Mouse (Mus musculus) kidney, adult 2 months (tissue): ENCODE measurements around the gene Exosc6. TPM values are rescaled to one million over a fixed set of nuclear protein-coding genes. Genes with fewer than 3 reads are reported as not detected.
A peak's percentile ranks its signal among the peaks of the same experiment; 100 is the strongest.

Source experiments
- DNase-seq: peaks from one replicate; pipeline ENCODE4 v3.0.0; 2021
- H3K27ac ChIP-seq: fragments of 200-500 bp; 2 replicates; pipeline ENCODE4 v1.5.1; 2012; ENCODE audit warnings: low read depth, low read length, control low read depth, inconsistent platforms; ENCODE audit not compliant: insufficient read depth
- H3K27me3 ChIP-seq: fragments of 200-500 bp; replicated peaks from 2 replicates; pipeline ENCODE4 v1.6.1; 2012; ENCODE audit warnings: mild to moderate bottlenecking, moderate library complexity, low read length, inconsistent platforms; ENCODE audit not compliant: control insufficient read depth, insufficient read depth
- H3K36me3 ChIP-seq: fragments of 200-500 bp; 2 replicates; pipeline ENCODE4 v1.6.1; 2012; ENCODE audit warnings: mild to moderate bottlenecking, moderate library complexity, low read length, inconsistent platforms; ENCODE audit not compliant: control insufficient read depth, insufficient read depth
- H3K4me1 ChIP-seq: fragments of 200-500 bp; 2 replicates; pipeline ENCODE4 v1.6.1; 2011; ENCODE audit warnings: low read length; ENCODE audit not compliant: control insufficient read depth, insufficient read depth
- H3K4me3 ChIP-seq: fragments of 200-500 bp; 2 replicates; pipeline ENCODE4 v1.5.1; 2011; ENCODE audit warnings: mild to moderate bottlenecking, low read depth, low read length, control low read depth; ENCODE audit not compliant: insufficient read depth
- CTCF ChIP-seq: fragments of 200-500 bp; conservative IDR thresholded peaks from 2 replicates; pipeline ENCODE4 v1.5.1; 2011; ENCODE audit warnings: low read depth, mild to moderate bottlenecking, control low read depth, low read length, moderate library complexity, mixed read lengths; ENCODE audit not compliant: insufficient read depth, insufficient read length
- POLR2A ChIP-seq: fragments of 200-500 bp; IDR thresholded peaks from one replicate; pipeline ENCODE4 v1.6.1; 2011; ENCODE audit warnings: low read depth, low read length, control low read depth
- WGBS: fragments of 180-500 bp; shearing (Covaris S2); methylation state at CpG from one replicate; pipeline ENCODE4 v1.1.7; 2018; 5-methylcytosine and 5-hydroxymethylcytosine counted together
- polyA plus RNA-seq: library from polyadenylated mRNA; depleted of rRNA; stranded (reverse); fragments of >200 nt; gene quantifications from 2 replicates; pipeline ENCODE4 v1.2.3, GENCODE M21; 2012

The Exosc6 gene
- polyA plus RNA-seq, 1 experiment, result not detected

DNA sequence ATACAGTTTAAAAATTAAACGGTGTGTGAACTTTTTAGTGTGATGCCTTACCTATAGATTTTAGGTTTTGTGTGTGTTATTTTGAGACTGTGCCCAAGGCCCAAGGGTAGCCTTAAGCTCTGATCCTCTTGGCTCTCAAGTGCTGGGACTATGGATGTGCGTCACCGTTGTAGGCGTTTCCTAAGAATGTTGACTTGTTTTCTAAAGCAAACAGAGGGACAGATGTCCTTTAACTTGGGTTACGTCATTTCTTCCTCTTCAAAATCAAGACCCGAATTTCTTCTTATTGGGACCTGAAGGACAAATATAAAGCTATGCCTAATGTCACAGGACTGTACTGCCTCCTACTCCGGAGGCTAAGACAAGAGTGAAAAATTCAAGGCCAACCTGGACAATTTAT is 23.2 kb upstream of the Exosc6 start, which contains the start of gene Aars:
Gene Aars, plus strand, starts transcription at position 229 of the 400 bp plus-strand sequence.
- Histone ChIP-seq H3K36me3 (no peaks in the 10 kb centered on the region), H3K4me3 (peak within 1 kb of the TSS; percentile 73), H3K4me1 (peaks cover 3% of the 10 kb centered on the region; the same call in 1 of the 2 replicates), H3K27ac (peak within 1 kb of the TSS; percentile 81), H3K27me3 (no peaks in the 10 kb centered on the region)
- TF ChIP-seq CTCF (no peak), POLR2A (no peak)
- WGBS, result 95% methylated on average over 7 of the region's 7 CpGs
- no peak for DNase-seq

DNA sequence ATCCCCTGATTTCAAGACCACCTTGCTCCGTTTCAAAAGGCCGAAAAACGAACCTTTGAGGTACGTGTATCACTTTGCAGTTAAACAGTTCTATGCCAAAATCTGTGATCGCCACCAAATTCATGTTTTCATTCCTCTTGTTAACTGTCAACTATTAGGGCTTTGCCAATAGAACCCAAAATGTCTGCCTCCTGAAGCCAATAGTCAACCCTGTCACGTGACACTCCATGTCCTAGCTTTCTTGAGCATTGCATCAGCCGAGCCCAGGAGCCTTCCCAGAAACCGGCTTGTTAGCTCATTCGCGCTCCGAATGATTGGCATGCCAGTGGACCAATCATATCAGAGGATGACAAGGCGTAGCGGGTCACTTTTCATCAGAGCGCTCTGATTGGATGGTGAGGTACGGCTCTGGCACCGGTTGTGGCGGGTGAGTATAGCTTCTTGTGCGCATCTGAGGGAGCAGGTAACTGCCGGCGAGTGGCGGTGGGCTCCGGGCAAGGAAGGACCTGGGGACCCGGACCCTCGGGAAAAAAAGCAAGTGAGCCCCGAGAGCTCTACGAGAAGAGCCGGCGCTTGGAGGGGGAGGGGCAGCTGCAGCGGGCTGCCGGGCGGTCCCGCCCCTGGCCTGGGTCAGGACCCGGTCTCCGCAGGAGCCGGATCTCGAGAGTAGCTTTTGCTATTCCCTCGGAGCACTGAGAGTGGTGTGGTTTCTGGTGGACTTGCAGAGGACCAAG is 22.5 kb upstream of the Exosc6 start:
- H3K36me3 ChIP-seq, result no peaks in the 10 kb centered on the region
- H3K4me1 ChIP-seq, result peaks cover 3% of the 10 kb centered on the region; the same call in 1 of the 2 replicates
- 8% methylated on average over 37 of the region's 37 CpGs for whole genome bisulfite sequencing
- H3K27me3 ChIP-seq, result no peaks in the 10 kb centered on the region
- no peak for TF ChIP-seq CTCF
- no peak for TF ChIP-seq POLR2A
- H3K4me3 ChIP-seq, result peak overlapping the region; percentile 73
- DNase-seq, result peak; percentile 100
- H3K27ac ChIP-seq, result peak overlapping the region; percentile 81

DNA sequence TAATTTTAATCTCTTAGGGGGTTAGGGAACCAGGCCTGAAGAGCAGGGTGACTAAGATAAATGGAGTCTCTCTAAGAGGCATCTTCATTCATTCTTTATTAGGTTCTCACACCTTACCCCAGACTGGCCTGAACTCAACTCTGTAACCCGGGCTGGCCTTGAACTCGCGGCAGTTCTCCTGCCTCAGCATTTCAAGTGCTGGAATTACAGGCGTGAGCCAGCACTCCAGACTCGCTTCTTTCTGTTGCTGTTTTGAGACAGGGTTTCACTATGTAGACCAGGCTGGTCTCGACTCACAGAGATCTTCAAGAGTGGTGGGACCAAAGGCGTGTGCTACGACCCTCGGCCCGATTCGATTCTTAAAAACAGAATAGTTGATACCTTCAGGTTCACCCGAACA is 21.9 kb upstream of the Exosc6 start:
- TF ChIP-seq CTCF (no peak), POLR2A (no peak)
- Histone ChIP-seq H3K4me3 (peak overlapping the region; percentile 73), H3K36me3 (no peaks in the 10 kb centered on the region), H3K27ac (peak overlapping the region; percentile 81; the same call in 1 of the 2 replicates), H3K27me3 (no peaks in the 10 kb centered on the region), H3K4me1 (peaks cover 3% of the 10 kb centered on the region; the same call in 1 of the 2 replicates)
- WGBS, result 14% methylated on average over 12 of the region's 12 CpGs
- no peak for DNase-seq

DNA sequence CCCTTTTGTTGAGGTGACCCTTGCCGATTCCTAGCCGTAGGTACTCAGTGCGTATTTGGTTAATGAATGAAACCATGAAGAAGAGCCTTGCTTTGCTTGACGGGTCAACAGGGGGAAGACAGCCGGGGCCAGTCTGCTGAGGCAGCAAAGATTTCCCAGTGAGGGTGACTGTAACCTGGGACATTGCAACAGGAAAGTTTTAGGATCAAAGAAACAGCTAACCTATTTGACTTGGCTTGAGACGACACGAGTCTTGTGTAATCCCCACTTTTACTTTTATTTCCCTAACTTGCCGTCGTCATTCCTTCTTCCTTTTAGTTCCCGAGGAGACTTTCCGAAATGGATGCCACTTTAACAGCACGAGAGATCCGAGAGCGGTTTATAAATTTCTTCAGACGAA is 19.5 kb upstream of the Exosc6 start:
- no peak for TF ChIP-seq POLR2A
- no peak for TF ChIP-seq CTCF
- Histone ChIP-seq H3K27ac (no peak overlapping the region), H3K4me3 (no peak overlapping the region), H3K27me3 (no peaks in the 10 kb centered on the region), H3K36me3 (no peaks in the 10 kb centered on the region), H3K4me1 (peaks cover 3% of the 10 kb centered on the region; the same call in 1 of the 2 replicates)
- DNase-seq, result no peak
- WGBS, result 83% methylated on average over 15 of the region's 15 CpGs

DNA sequence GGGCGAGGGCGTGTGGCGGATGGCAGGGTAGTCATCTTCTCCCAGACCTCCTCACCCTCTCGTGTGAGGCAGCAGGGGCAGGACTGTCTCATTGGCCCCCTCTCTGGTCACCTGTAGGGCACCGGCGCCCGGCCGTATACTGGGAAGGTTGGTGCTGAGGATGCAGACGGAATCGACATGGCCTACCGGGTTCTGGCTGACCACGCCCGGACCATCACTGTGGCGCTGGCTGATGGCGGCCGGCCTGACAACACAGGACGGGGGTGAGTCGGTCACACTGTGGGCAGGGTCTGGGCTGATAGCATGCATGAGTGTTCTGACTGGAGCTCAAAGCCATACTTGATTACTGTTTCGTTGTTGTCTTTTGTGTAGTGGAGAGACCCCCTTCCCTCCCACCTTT is 13.6 kb upstream of the Exosc6 start:
- WGBS, result 94% methylated on average over 19 of the region's 19 CpGs
- TF ChIP-seq POLR2A, result no peak
- no peak for TF ChIP-seq CTCF
- H3K27me3 ChIP-seq, result no peaks in the 10 kb centered on the region
- no peaks in the 10 kb centered on the region for H3K4me1 ChIP-seq
- peaks cover 4% of the 10 kb centered on the region for H3K36me3 ChIP-seq
- DNase-seq, result no peak
- H3K4me3 ChIP-seq, result no peak overlapping the region
- H3K27ac ChIP-seq, result no peak overlapping the region

DNA sequence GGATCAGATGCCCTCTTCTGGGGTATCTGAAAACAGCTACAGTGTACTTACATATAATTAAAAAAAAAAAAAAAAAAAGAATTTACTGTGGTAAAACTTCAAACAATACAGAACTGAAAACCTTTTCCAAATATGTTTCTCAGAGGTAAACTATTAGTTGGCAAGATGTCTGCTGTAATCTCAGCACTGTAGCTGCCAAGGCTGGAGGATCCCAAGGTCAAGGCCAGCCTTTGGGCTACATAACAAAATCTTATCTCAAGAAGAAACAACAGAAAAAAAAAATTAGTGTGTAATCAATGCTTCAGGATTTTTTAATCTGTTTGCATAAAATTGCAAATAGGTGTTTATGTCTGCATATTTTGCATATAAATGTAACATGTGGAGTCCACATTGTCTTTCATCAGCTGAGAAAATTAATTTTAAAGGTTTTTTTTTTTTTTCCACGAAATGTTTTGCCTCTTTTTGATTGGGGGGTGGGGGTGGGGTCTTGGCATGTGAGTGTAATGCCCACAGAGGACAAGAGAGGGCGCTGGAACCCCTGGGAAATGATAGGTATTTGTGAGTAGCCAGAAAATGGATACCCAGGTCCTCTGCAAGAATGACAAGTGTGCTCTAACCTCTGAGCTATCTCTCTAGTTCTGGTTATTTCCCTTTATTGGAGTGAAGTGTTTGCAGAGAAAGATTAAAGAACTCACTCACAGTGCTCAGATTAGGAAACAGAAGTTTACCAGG is 12.0 kb upstream of the Exosc6 start:
- Histone ChIP-seq H3K4me1 (no peaks in the 10 kb centered on the region), H3K27me3 (no peaks in the 10 kb centered on the region), H3K27ac (no peak overlapping the region), H3K4me3 (no peak overlapping the region), H3K36me3 (peaks cover 6% of the 10 kb centered on the region)
- 36% methylated on average over 2 of the region's 2 CpGs for WGBS
- TF ChIP-seq POLR2A (no peak), CTCF (peak; percentile 40; the same call in 1 of the 2 replicates)
- no peak for DNase-seq

DNA sequence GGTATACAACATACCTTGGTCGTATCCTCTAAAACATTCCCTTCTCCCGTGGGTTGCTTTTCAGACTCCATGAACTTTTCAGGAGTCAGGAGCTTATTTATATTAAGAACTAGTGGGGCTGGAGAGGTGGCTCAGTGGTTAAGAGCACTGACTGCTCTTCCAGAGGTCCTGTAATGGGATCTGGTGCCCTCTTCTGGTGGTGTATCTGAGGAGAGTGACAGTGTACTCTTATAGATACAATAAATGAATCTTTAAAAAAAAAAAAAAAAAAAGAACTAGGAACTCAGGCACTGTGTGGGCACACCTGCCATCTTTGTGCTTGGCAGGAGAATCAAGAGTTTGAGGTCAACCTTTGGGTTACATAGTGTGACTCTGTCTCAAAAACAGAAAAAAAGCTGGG is 7.4 kb upstream of the Exosc6 start:
- 88% methylated on average over 2 of the region's 2 CpGs for WGBS
- Histone ChIP-seq H3K27me3 (no peaks in the 10 kb centered on the region), H3K4me1 (no peaks in the 10 kb centered on the region), H3K27ac (no peak overlapping the region), H3K36me3 (peaks cover 4% of the 10 kb centered on the region), H3K4me3 (no peak overlapping the region)
- no peak for TF ChIP-seq POLR2A
- no peak for TF ChIP-seq CTCF
- DNase-seq, result peak; percentile 17
